Mouse (Mus musculus): ENCODE data around the gene Ubqln4.

DNA sequence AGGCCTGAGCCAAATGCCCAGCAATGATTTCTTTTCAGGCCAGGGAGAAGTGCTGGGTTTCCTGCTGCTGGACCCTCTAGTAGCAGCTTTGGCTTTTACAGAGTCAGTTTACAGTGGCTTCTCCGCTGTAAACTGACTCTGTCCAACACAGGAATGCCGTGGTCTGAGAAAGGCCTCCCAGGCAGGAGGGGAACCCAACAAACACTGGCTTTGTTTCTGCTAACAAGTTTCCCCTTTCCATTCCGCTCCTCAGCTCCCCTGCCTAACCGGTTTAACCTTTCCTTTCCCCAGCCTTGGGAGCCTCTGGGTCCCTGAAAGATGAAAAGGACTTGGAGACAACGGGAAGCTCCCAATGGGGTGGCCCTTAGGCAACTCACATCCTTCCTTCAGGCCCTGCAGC lies 36.7 kb downstream of the Ubqln4 start:
- TF ChIP-seq POLR2A (IDR thresholded peaks at IDR 0.05; ENCODE audit: control insufficient read depth, low read depth, low read length), result no peak
- no peak for TF ChIP-seq CTCF (IDR thresholded peaks at IDR 0.05; ENCODE audit: control insufficient read depth, insufficient read depth, insufficient replicate concordance, low read depth, low read length)

Data from testis, adult 2 months (tissue).